In genomic region chr9:53609306-53609967, GRCm38 (mm10) we compare ENCODE assay signal across 8 mouse cellular contexts. TPM values are rescaled to one million over a fixed set of nuclear protein-coding genes. Genes with fewer than 3 reads are reported as not detected.
A peak's percentile ranks its signal among the peaks of the same experiment; 100 is the strongest.
DNase-seq lines count a peak whose midpoint lies in the region; ATAC-seq and TF ChIP-seq lines count a peak whose summit lies in the region.

No protein-coding gene starts in this region.

- H3K4me3 ChIP-seq in erythroblast, embryonic 14.5 days (replicated peaks), result peak overlapping the region; percentile 75
- peak overlapping the region; percentile 49 for H3K4me3 ChIP-seq in C2C12 (ENCODE audit: insufficient read depth, poor library complexity, severe bottlenecking)
- H3K4me3 ChIP-seq in kidney, postnatal 0 days (replicated peaks; ENCODE audit: low read depth, low read length), result peak overlapping the region; percentile 78
- H3K4me3 ChIP-seq in neural tube, embryonic 13.5 days, result peak overlapping the region; percentile 73

- H3K27ac ChIP-seq in kidney, postnatal 0 days, result peak overlapping the region; percentile 75; the same call in 1 of the 2 replicates
- H3K27ac ChIP-seq in neural tube, embryonic 13.5 days (replicated peaks), result peak overlapping the region; percentile 84; the same call in 1 of the 2 replicates

- no peaks in the 10 kb centered on the region for H3K27me3 ChIP-seq in erythroblast, embryonic 14.5 days (ENCODE audit: control insufficient read depth)
- no peaks in the 10 kb centered on the region for H3K27me3 ChIP-seq in C2C12 (ENCODE audit: control insufficient read depth, insufficient read depth, insufficient read length)
- no peaks in the 10 kb centered on the region for H3K27me3 ChIP-seq in kidney, postnatal 0 days (ENCODE audit: insufficient read depth, low read length)
- no peaks in the 10 kb centered on the region for H3K27me3 ChIP-seq in neural tube, embryonic 13.5 days

- no peaks in the 10 kb centered on the region for H3K9me3 ChIP-seq in erythroblast, embryonic 14.5 days (ENCODE audit: control insufficient read depth, low read length)
- H3K9me3 ChIP-seq in kidney, postnatal 0 days (replicated peaks; ENCODE audit: low read length), result no peaks in the 10 kb centered on the region
- no peaks in the 10 kb centered on the region for H3K9me3 ChIP-seq in neural tube, embryonic 13.5 days

- H3K4me2 ChIP-seq in kidney, postnatal 0 days (ENCODE audit: low read length), result peak overlapping the region; percentile 92
- peak overlapping the region; percentile 82 for H3K4me2 ChIP-seq in neural tube, embryonic 13.5 days

- H3ac ChIP-seq in C2C12 (ENCODE audit: control insufficient read depth, insufficient read length, low read depth), result peak overlapping the region; percentile 78

- DNase-seq in fat pad, adult 2 months (ENCODE audit: extremely low read depth, low read depth, low spot score), result peak; percentile 33
- peak; percentile 4 for DNase-seq in kidney, postnatal 0 days (ENCODE audit: low spot score)
- no peak for DNase-seq in right cerebral cortex, adult 18-20 months

- peaks cover 20% of the 10 kb centered on the region for H3K4me1 ChIP-seq in erythroblast, embryonic 14.5 days (ENCODE audit: control insufficient read depth)
- peaks cover 8% of the 10 kb centered on the region; the same call in 1 of the 2 replicates for H3K4me1 ChIP-seq in kidney, postnatal 0 days (replicated peaks; ENCODE audit: insufficient read depth, low read length)
- peaks cover 17% of the 10 kb centered on the region for H3K4me1 ChIP-seq in neural tube, embryonic 13.5 days (replicated peaks)

- H3K79me3 ChIP-seq in C2C12 (ENCODE audit: low read depth), result peaks cover 19% of the 10 kb centered on the region

- no peak for ATAC-seq in erythroblast, adult 5-6 weeks (replicated peaks; ENCODE audit: low FRiP score, poor library complexity, severe bottlenecking)
- ATAC-seq in kidney, postnatal 0 days (replicated peaks; ENCODE audit: low FRiP score, low read depth), result no peak
- ATAC-seq in neural tube, embryonic 13.5 days (ENCODE audit: low read depth), result no peak; the same call in 1 of the 2 replicates
- no peak for ATAC-seq in megakaryocyte progenitor cell, adult 5-6 weeks (replicated peaks; ENCODE audit: poor library complexity)

- 66% methylated on average over 12 of the region's 12 CpGs for WGBS in kidney, postnatal 0 days
- WGBS in neural tube, embryonic 13.5 days, result 76% methylated on average over 12 of the region's 12 CpGs

- H3K36me3 ChIP-seq in erythroblast, embryonic 14.5 days (ENCODE audit: control insufficient read depth), result peaks cover 5% of the 10 kb centered on the region
- H3K36me3 ChIP-seq in C2C12 (ENCODE audit: control insufficient read depth, insufficient read depth), result no peaks in the 10 kb centered on the region
- H3K36me3 ChIP-seq in kidney, postnatal 0 days (ENCODE audit: insufficient read depth, low read length), result no peaks in the 10 kb centered on the region
- H3K36me3 ChIP-seq in neural tube, embryonic 13.5 days, result peaks cover 8% of the 10 kb centered on the region; the same call in 1 of the 2 replicates

- TF ChIP-seq CTCF in C2C12 (IDR thresholded peaks at IDR 0.05; ENCODE audit: control insufficient read depth, insufficient read depth, insufficient read length), result no peak
- no peak for TF ChIP-seq CTCF in kidney, postnatal 0 days (IDR thresholded peaks at IDR 0.05; ENCODE audit: low read depth)

- peak overlapping the region; percentile 85 for H3K9ac ChIP-seq in kidney, postnatal 0 days (ENCODE audit: low read depth, low read length)
- H3K9ac ChIP-seq in neural tube, embryonic 13.5 days, result peak overlapping the region; percentile 91

- peaks cover 41% of the 10 kb centered on the region for H3K79me2 ChIP-seq in C2C12 (ENCODE audit: control insufficient read depth, insufficient read depth)

TF ChIP-seq in C2C12, 6 proteins besides CTCF, POLR2A, EP300 and RAD21:
- TF ChIP-seq FOSL1 (IDR thresholded peaks at IDR 0.05; ENCODE audit: insufficient read depth, low read length, poor library complexity, severe bottlenecking), result no peak
- TF ChIP-seq MYOD1 (IDR thresholded peaks at IDR 0.05; ENCODE audit: control insufficient read depth, insufficient read length, low read depth), result no peak
- TF ChIP-seq MYOG (IDR thresholded peaks at IDR 0.05; ENCODE audit: control insufficient read depth, extremely low read depth, insufficient read length), result no peak
- no peak for TF ChIP-seq MAX (IDR thresholded peaks at IDR 0.05)

RNA-seq across cellular contexts. Expression of gene Acat1, which starts 0.7 kb away (rescaled TPM):
- 3.1 TPM in 2 replicates for polyA plus RNA-seq in erythroblast, embryonic 14.5 days (2012)
- 6.5 and 11.5 TPM in 2 replicates for total RNA-seq in erythroblast, adult 5-6 weeks (2015; ENCODE audit: low replicate concordance)
- 13.8 and 17.9 TPM in 2 replicates for total RNA-seq in erythroblast, adult 5-6 weeks (2017; ENCODE audit: low replicate concordance)
- 28.3 TPM for polyA plus RNA-seq in C2C12 (2012; fragmentation: generic; extraction: Trizol)
- 178 and 185 TPM in 2 replicates for polyA plus RNA-seq in kidney, postnatal 0 days (2015; fragmentation: Nextera tagmentation; extraction: Ambion mirVana)
- 127 and 142 TPM in 2 replicates for polyA plus RNA-seq in neural tube, embryonic 13.5 days (2015; fragmentation: Nextera tagmentation; extraction: Ambion mirVana)
- total RNA-seq in megakaryocyte progenitor cell, adult 5-6 weeks (2015), result 83.7 and 109 TPM in 2 replicates
- 64.5 and 64.7 TPM in 2 replicates for total RNA-seq in megakaryocyte progenitor cell, adult 5-6 weeks (2017)
